Mouse (Mus musculus) effector memory CD4-positive, alpha-beta T cell, adult 7 months (primary cell): ENCODE measurements around the gene Ten1. TPM values are rescaled to one million over a fixed set of nuclear protein-coding genes. Genes with fewer than 3 reads are reported as not detected.

ENCODE experiments used
- polyA plus RNA-seq: library from polyadenylated mRNA; unstranded; fragments of 100-300 nt; shearing (Covaris generic); gene quantifications from one replicate; pipeline ENCODE4 v1.2.1, GENCODE M21; 2017

Gene Ten1
- polyA plus RNA-seq: 33.3 TPM

DNA sequence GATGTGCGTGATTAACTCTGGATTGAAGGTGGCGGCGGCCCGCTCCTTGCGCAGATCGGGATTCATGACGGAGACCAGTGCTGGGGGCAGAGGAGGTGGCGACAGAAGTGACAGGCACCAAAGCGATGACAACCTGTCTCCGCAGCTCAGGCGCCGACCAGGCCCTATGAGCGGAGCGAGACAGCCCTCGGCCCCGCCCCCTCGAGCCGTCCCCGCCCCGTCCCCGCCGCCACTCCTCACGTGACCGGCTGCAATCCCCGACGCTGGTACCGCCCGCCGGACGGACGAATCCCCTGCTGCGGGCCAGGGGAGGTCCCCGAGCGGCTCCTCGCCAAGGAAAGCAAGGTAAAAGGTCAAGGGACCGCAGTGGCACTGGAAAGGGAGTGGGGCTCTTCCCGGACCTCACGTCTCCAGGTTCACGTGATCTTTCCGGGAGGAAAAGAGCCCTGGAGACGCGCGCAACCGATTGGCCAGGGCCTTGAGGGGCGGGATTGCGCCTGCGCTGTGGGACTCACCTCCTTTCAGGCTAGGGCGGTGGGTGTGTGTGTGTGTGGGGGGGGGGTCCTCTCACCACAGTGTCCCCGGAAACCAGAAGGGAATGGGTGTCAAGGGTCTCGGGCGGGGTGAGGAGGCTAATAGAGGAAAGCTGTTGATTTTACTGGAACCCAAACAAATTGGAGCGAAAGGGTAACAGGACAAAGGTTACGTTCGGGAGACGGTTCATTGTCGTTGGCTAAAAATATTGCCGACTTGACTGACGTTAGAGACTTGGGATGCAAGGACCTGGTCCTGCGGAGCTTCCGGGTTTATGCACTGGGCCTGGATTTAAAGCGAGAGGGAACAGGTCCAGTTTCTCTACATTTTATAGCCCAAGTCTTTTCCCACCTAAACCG lies at the start of gene Ten1, which contains the start of gene Acox1:
TSS of gene Ten1 (plus strand) at position 217 of the 893 bp plus-strand sequence.
TSS of gene Acox1 (minus strand) at position 407 of the 893 bp plus-strand sequence.

DNA sequence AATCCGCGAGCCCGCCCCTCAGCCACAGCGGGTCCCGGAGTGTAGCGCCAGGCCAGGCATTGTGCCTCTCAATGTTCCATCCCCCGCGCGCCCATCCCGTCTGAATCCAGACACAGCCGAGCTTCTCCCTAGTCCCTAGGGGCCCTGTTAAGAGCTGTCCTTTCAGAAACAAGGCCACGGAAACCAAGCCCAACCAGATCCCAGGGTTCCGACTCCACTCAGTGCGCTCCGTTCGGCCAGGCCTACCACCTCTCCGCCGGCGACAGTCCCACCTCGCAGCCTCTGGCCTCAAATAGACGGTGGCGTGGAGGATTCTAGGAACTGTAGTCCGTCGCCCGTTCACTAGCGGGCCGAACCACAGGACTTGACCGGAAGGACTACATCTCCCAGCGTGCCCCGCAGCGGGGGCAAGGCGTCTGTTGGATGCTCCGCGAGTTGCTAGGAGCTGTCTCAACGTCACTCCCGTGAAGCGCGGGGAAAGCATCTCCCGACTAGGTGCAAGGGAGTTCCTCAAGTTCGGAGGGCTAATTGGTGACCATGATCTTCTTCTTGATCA lies 30.7 kb upstream of the Ten1 start, which contains the start of gene Fbf1:
TSS of gene Fbf1 (minus strand) at position 283 of the 556 bp plus-strand sequence.

DNA sequence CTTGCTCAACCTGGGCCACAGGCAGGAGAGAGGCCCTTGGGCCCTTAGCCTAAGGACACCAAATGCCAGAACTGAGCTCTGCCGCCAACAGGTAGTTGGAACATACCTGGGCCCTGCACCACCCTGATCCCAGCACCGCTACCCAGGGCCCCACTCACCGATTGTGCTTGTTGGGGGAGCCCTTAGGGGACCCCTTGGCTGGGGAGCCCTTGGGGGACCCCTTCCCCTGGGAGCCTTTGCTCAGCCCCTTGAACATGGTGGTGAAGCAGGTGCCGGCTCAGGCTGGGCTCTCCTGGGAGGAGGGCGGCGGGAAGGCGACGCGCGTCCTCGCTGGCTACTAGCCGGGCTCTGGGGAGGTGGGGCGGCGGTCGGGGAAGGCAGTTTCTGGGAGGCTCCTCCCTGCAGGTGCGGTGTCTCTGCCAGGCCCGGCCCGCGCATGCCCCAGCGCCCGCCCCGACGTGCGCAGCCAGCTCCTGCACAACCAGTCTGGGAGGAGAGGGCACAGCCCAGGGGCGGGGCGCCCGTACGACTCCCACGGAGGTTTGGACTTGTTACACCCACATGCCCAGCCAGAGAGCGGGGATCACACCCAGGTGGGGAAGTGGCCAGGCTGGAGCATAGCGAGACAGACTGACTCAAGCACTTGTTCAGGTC lies 39.2 kb downstream of the Ten1 start, which contains the start of gene Evpl:
TSS of gene Evpl (minus strand) at position 336 of the 654 bp plus-strand sequence.

Other genes starting within 250 kb of the Ten1 start
- 0.16 TPM for gene Itgb4, start 224.1 kb upstream of the Ten1 start, polyA plus RNA-seq
- 14.0 TPM for gene Galk1, start 186.1 kb upstream of the Ten1 start, polyA plus RNA-seq
- gene H3f3b, start 170.9 kb upstream of the Ten1 start, polyA plus RNA-seq: 2,017 TPM
- gene Unk, start 168.5 kb upstream of the Ten1 start, polyA plus RNA-seq: 34.0 TPM
- gene Unc13d, start 120.9 kb upstream of the Ten1 start, polyA plus RNA-seq: 80.1 TPM
- 295 TPM for gene Wbp2, start 111.9 kb upstream of the Ten1 start, polyA plus RNA-seq
- gene Trim47, start 71.6 kb upstream of the Ten1 start, polyA plus RNA-seq: not detected
- 10.7 TPM for gene Trim65, start 67.7 kb upstream of the Ten1 start, polyA plus RNA-seq
- 73.6 TPM for gene Mrpl38, start 60.0 kb upstream of the Ten1 start, polyA plus RNA-seq
- 6.8 TPM for gene Fbf1, start 30.7 kb upstream of the Ten1 start, polyA plus RNA-seq
- gene Acox1, start 190 bp downstream of the Ten1 start, polyA plus RNA-seq: 22.2 TPM
- gene Evpl, start 39.2 kb downstream of the Ten1 start, polyA plus RNA-seq: 0.17 TPM
- 69.2 TPM for gene Srp68, start 75.4 kb downstream of the Ten1 start, polyA plus RNA-seq
- gene Galr2, start 82.1 kb downstream of the Ten1 start, polyA plus RNA-seq: not detected
- 57.6 TPM for gene Exoc7, start 108.4 kb downstream of the Ten1 start, polyA plus RNA-seq
- gene Foxj1, start 136.5 kb downstream of the Ten1 start, polyA plus RNA-seq: not detected
- 134 TPM for gene Rnf157, start 214.2 kb downstream of the Ten1 start, polyA plus RNA-seq
- 1,050 TPM for gene Ubald2, start 235.2 kb downstream of the Ten1 start, polyA plus RNA-seq